Mouse (Mus musculus) myocyte (in vitro differentiated cells): ENCODE measurements around the gene Ube2j1. TPM values are rescaled to one million over a fixed set of nuclear protein-coding genes. Genes with fewer than 3 reads are reported as not detected.
A peak's percentile ranks its signal among the peaks of the same experiment; 100 is the strongest.

Experiments used
- H3K27me3 ChIP-seq: one replicate; pipeline ENCODE4 v1.6.1; 2011; ENCODE audit not compliant: control insufficient read depth, insufficient read depth, insufficient read length
- H3K36me3 ChIP-seq: one replicate; pipeline ENCODE4 v1.6.1; 2011; ENCODE audit not compliant: control insufficient read depth, insufficient read depth
- H3K4me2 ChIP-seq: one replicate; pipeline ENCODE4 v1.6.1; 2011; ENCODE audit warnings: low read depth, control low read depth
- H3K4me3 ChIP-seq: one replicate; pipeline ENCODE4 v1.5.1; 2011; ENCODE audit warnings: mild to moderate bottlenecking, control low read depth, moderate library complexity
- H3K79me2 ChIP-seq: one replicate; pipeline ENCODE4 v1.6.1; 2011; ENCODE audit not compliant: control insufficient read depth, insufficient read depth
- H3ac ChIP-seq: one replicate; pipeline ENCODE4 v1.6.1; 2011; ENCODE audit not compliant: control insufficient read depth, insufficient read length
- CEBPB ChIP-seq: IDR thresholded peaks from 2 replicates; pipeline ENCODE4 v1.6.1; 2011; ENCODE audit warnings: mild to moderate bottlenecking, moderate library complexity; ENCODE audit not compliant: poor library complexity, insufficient read depth, severe bottlenecking
- E2F4 ChIP-seq: IDR thresholded peaks from one replicate; pipeline ENCODE4 v1.6.1; 2011; ENCODE audit warnings: mild to moderate bottlenecking, control low read depth, moderate library complexity; ENCODE audit not compliant: insufficient read depth
- MAX ChIP-seq: IDR thresholded peaks from one replicate; pipeline ENCODE4 v1.6.1; 2011; ENCODE audit warnings: low read depth, mild to moderate bottlenecking, control low read depth
- MYOD1 ChIP-seq, 3 experiments: IDR thresholded peaks; one replicate each; pipeline ENCODE4 v1.6.1; 2011; ENCODE audit warnings: control low read depth in 2 of 3, low read depth in 2 of 3, mild to moderate bottlenecking in 2 of 3, moderate library complexity in 1 of 3; ENCODE audit not compliant: insufficient read length in 2 of 3, control insufficient read depth in 1 of 3
- MYOG ChIP-seq, 3 experiments: IDR thresholded peaks; one replicate each; pipeline ENCODE4 v1.6.1; 2011; ENCODE audit warnings: control low read depth in 2 of 3, low read depth in 2 of 3, mild to moderate bottlenecking in 2 of 3; ENCODE audit not compliant: insufficient read length in 2 of 3, control insufficient read depth in 1 of 3, insufficient read depth in 1 of 3
- POLR2A ChIP-seq: IDR thresholded peaks from one replicate; pipeline ENCODE4 v1.6.1; 2011; ENCODE audit warnings: low read depth, mild to moderate bottlenecking, control low read depth, moderate library complexity; ENCODE audit not compliant: insufficient read length
- POLR2AphosphoS2 ChIP-seq: IDR thresholded peaks from one replicate; pipeline ENCODE4 v1.6.1; 2011; ENCODE audit warnings: low read depth, control low read depth; ENCODE audit not compliant: insufficient read length
- REST ChIP-seq: IDR thresholded peaks from one replicate; pipeline ENCODE4 v1.6.1; 2011; ENCODE audit warnings: mild to moderate bottlenecking, control low read depth, moderate library complexity; ENCODE audit not compliant: insufficient read depth, insufficient read length
- SRF ChIP-seq: IDR thresholded peaks from one replicate; pipeline ENCODE4 v1.6.1; 2011; ENCODE audit warnings: low read depth; ENCODE audit not compliant: control insufficient read depth, insufficient read length
- TCF12 ChIP-seq: IDR thresholded peaks from one replicate; pipeline ENCODE4 v1.6.1; 2011; ENCODE audit warnings: mild to moderate bottlenecking, control low read depth; ENCODE audit not compliant: poor library complexity, insufficient read depth, severe bottlenecking
- TCF3 ChIP-seq: IDR thresholded peaks from one replicate; pipeline ENCODE4 v1.6.1; 2011; ENCODE audit warnings: low read depth, control low read depth; ENCODE audit not compliant: insufficient read length
- USF1 ChIP-seq: IDR thresholded peaks from one replicate; pipeline ENCODE4 v1.6.1; 2011; ENCODE audit warnings: low read depth, mild to moderate bottlenecking, control low read depth, moderate library complexity
- polyA plus RNA-seq: library from polyadenylated mRNA; unstranded; fragments of >200 nt; fragmentation: generic; extraction: Trizol; gene quantifications from one replicate; pipeline ENCODE4 v1.2.1, GENCODE M21; 2012; ENCODE audit warnings: missing spikeins

Ube2j1 gene
- polyA plus RNA-seq, 1 experiment = 31.4 TPM

DNA sequence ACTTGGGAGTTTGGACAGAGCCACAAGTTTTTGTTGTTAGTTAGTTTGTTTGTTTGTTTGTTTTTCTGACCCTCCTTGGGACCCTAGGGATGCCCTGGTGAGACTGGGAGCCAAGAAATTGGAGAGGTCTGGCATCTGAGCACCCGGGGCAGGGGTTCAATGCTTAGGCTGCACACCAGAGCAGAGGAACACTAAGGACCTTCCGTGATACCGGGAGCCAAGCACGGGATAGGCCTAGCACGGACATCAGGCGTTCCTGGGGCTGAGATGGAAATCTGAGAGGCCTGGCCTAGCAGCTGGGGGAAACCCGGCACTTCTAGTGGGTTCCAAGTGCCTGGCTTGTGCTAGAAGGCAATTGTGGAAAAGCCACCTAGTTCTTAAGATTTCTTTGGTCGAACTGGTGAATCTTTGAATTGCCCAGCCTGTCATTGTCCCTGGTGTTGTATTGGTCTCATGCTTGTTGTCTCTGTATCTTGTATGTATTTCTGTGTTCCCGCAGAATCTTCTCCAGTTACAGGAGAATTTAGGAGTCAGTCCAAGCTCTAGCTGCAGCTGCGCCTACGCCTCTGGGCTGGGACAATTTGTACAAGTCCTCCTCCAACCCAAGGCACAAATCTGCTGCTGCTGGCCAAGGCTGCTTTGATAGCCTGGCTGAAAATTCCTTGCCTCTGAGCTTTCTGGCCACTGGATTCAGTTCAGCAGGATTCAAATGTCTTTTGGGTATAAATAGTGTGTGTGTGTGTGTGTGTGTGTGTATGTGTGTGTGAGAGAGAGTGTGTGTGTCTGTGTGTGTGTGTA is 26.9 kb downstream of the Ube2j1 start:
- Histone ChIP-seq H3ac (no peak overlapping the region), H3K27me3 (no peaks in the 10 kb centered on the region)

DNA sequence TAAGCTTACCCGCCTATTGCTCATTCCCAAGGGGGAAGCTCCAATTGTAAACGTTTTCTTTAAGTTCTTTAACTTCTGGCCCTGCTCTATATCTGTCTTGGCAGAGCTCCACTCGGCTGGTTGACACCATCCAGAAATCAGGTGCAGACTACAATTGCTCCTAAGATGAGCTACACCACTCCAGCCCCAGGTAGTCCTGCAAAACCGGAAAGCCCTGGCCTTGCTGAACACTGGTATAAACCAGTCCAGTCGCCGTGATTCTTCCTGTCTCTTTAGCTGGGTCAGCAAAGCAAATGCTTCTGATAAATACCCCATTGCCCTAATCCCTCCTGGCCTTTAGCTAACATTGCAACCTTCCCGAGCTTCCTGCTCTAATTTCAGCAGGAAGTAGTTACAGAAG is 29.9 kb downstream of the Ube2j1 start:
- no peak overlapping the region for H3K4me2 ChIP-seq
- no peaks in the 10 kb centered on the region for H3K27me3 ChIP-seq
- H3ac ChIP-seq = no peak overlapping the region
- no peaks in the 10 kb centered on the region for H3K36me3 ChIP-seq
- H3K4me3 ChIP-seq = no peak overlapping the region
- H3K79me2 ChIP-seq = no peaks in the 10 kb centered on the region
- TF ChIP-seq MAX = no peak
- no peak for TF ChIP-seq POLR2A
- TF ChIP-seq REST = no peak
- no peak for TF ChIP-seq CEBPB
- TF ChIP-seq MYOD1 (IDR thresholded peaks at IDR 0.05; ENCODE audit: control insufficient read depth in 1 of 3, insufficient read length in 2 of 3, low read depth in 2 of 3) = no peak
- no peak for TF ChIP-seq POLR2AphosphoS2
- no peak for TF ChIP-seq USF1
- TF ChIP-seq MYOG (IDR thresholded peaks at IDR 0.05; ENCODE audit: control insufficient read depth in 1 of 3, insufficient read depth in 1 of 3, insufficient read length in 2 of 3, low read depth in 2 of 3) = no peak
- no peak for TF ChIP-seq TCF12
- TF ChIP-seq TCF3 = no peak
- TF ChIP-seq E2F4 = no peak
- no peak for TF ChIP-seq SRF

More for the DNA sequence above, 26.9 kb downstream of the Ube2j1 start:
- Histone ChIP-seq H3K4me2 (no peak overlapping the region), H3K79me2 (no peaks in the 10 kb centered on the region), H3K36me3 (no peaks in the 10 kb centered on the region), H3K4me3 (no peak overlapping the region)
- TF ChIP-seq TCF12 = no peak
- no peak for TF ChIP-seq POLR2A
- peak in 1 of 3 experiments; percentile 56 for TF ChIP-seq MYOG (IDR thresholded peaks at IDR 0.05; ENCODE audit: control insufficient read depth in 1 of 3, insufficient read depth in 1 of 3, insufficient read length in 2 of 3, low read depth in 2 of 3)
- TF ChIP-seq MYOD1 (IDR thresholded peaks at IDR 0.05; ENCODE audit: control insufficient read depth in 1 of 3, insufficient read length in 2 of 3, low read depth in 2 of 3) = peak in 1 of 3 experiments; percentile 22
- no peak for TF ChIP-seq POLR2AphosphoS2
- no peak for TF ChIP-seq USF1
- TF ChIP-seq CEBPB = no peak

DNA sequence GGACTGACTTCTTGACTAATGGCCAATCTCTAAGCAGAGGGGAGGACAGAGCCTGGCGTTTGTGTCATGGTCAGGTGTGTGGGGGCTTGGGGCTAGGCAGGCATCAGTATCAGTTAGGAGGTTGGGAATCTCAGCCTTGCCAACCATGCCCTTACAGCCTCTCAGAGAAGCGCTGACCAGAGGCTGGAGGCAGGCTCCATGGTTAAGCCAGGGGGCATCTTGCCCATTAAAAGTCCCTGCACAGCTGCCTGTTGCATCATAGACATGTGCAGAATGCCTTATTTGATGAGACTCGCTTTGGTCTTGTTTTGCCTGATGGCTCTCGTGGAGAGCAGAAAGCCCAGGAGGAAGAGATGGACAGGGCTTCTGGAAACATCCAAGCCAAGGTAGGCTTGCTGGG is 31.8 kb downstream of the Ube2j1 start, which contains the start of gene Gabrr2:
Gene Gabrr2, plus strand, starts transcription at position 19 of the 400 bp plus-strand sequence.
- Histone ChIP-seq H3K36me3 (no peaks in the 10 kb centered on the region), H3K27me3 (no peaks in the 10 kb centered on the region), H3K4me3 (no peak within 1 kb of the TSS), H3ac (no peak within 1 kb of the TSS), H3K79me2 (no peaks in the 10 kb centered on the region), H3K4me2 (no peak within 1 kb of the TSS)
- TF ChIP-seq POLR2A (no peak), MYOD1 (IDR thresholded peaks at IDR 0.05; ENCODE audit: control insufficient read depth in 1 of 3, insufficient read length in 2 of 3, low read depth in 2 of 3) (no peak), POLR2AphosphoS2 (no peak), E2F4 (no peak), CEBPB (no peak), SRF (no peak), REST (no peak), TCF12 (no peak), MYOG (IDR thresholded peaks at IDR 0.05; ENCODE audit: control insufficient read depth in 1 of 3, insufficient read depth in 1 of 3, insufficient read length in 2 of 3, low read depth in 2 of 3) (no peak), MAX (no peak), TCF3 (no peak), USF1 (no peak)

DNA sequence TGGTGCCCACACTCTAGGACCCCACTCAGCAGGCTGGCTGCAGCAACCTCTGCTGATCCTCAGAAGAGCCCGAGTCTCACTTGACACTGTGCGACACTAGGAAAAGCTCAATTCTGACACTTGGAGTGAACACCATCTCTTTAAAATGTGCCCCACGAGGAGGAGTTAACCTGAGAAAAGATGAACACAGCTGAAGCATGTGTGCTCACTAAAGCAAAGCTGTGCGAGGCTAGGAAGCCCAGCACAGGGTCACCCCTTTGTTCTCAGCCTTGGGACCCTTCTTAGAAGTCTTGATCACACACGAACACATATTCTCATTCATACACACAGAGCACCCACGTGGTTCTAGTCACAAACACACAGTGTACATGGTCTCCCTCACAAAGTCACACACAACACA is 33.8 kb downstream of the Ube2j1 start:
- Histone ChIP-seq H3K36me3 (no peaks in the 10 kb centered on the region), H3K79me2 (no peaks in the 10 kb centered on the region), H3ac (no peak overlapping the region), H3K4me3 (no peak overlapping the region), H3K4me2 (no peak overlapping the region), H3K27me3 (no peaks in the 10 kb centered on the region)
- TF ChIP-seq CEBPB (no peak), TCF3 (no peak), POLR2AphosphoS2 (no peak), REST (no peak), POLR2A (no peak), TCF12 (no peak), SRF (no peak), MAX (no peak), USF1 (no peak)
